Mouse (Mus musculus) thymus, postnatal 36 days (tissue): Measurements from ENCODE around the gene Hdac1.
"Not testable (repeated sequence)": the region's sequence is repeated elsewhere in the genome, so short reads cannot be mapped to it uniquely, and the experiment has no call there.

ENCODE experiments used
- DNase-seq, 2 experiments: peaks; one replicate each; pipeline ENCODE4 v3.0.0; 2022; ENCODE audit warnings: mixed read lengths in 2 of 2

Hdac1 gene

GRCm38 (mm10) chr4:129557256-129557808, 14.8 kb upstream of the Hdac1 start:
- DNase-seq = peak; percentile 39 to 51

GRCm38 (mm10) chr4:129556532-129557223, 14.2 kb upstream of the Hdac1 start:
- DNase-seq = peak; percentile 93 to 94

GRCm38 (mm10) chr4:129555862-129556531, 13.5 kb upstream of the Hdac1 start:
- DNase-seq = no peak

GRCm38 (mm10) chr4:129555421-129555861, 12.9 kb upstream of the Hdac1 start:
- DNase-seq = peak; percentile 40 to 54

GRCm38 (mm10) chr4:129554512-129554911, 12.0 kb upstream of the Hdac1 start:
- not testable (repeated sequence) for DNase-seq

GRCm38 (mm10) chr4:129550295-129550694, 7.8 kb upstream of the Hdac1 start:
- no peak for DNase-seq

- peak; percentile 69 for DNase-seq
These were observed 6.8 kb upstream of the Hdac1 start for GRCm38 (mm10) chr4:129549306-129549705.

GRCm38 (mm10) chr4:129547631-129548030, 5.1 kb upstream of the Hdac1 start:
- not testable (repeated sequence) for DNase-seq

- no peak for DNase-seq
These were observed 1.6 kb upstream of the Hdac1 start for GRCm38 (mm10) chr4:129544106-129544505.

- peak; percentile 54 to 60 for DNase-seq
These were observed 483 bp downstream of the Hdac1 start for GRCm38 (mm10) chr4:129541868-129542591.

GRCm38 (mm10) chr4:129540012-129540411, 2.5 kb downstream of the Hdac1 start:
- DNase-seq = peak; percentile 66 to 67

GRCm38 (mm10) chr4:129528901-129529300, 13.6 kb downstream of the Hdac1 start:
- not testable (repeated sequence) for DNase-seq

- DNase-seq = no peak
These were observed 16.6 kb downstream of the Hdac1 start for GRCm38 (mm10) chr4:129525889-129526288.

- DNase-seq = no peak
These were observed 17.2 kb downstream of the Hdac1 start for GRCm38 (mm10) chr4:129525338-129525737.

GRCm38 (mm10) chr4:129518519-129518918, 24.0 kb downstream of the Hdac1 start:
- DNase-seq = no peak

GRCm38 (mm10) chr4:129516925-129517324, 25.6 kb downstream of the Hdac1 start:
- no peak for DNase-seq

- peak; percentile 76 for DNase-seq
These were observed 28.1 kb downstream of the Hdac1 start for GRCm38 (mm10) chr4:129514300-129514898.

- no peak for DNase-seq
These were observed 28.6 kb downstream of the Hdac1 start for GRCm38 (mm10) chr4:129513891-129514290.

GRCm38 (mm10) chr4:129513086-129513767, 29.3 kb downstream of the Hdac1 start, which contains the start of gene Marcksl1:
Gene Marcksl1 (plus strand): TSS chr4:129513581.
- DNase-seq = peak; percentile 95

- DNase-seq = no peak
These were observed 31.0 kb downstream of the Hdac1 start for GRCm38 (mm10) chr4:129511413-129512096.

GRCm38 (mm10) chr4:129510723-129511412, 31.6 kb downstream of the Hdac1 start:
- no peak for DNase-seq
